Mouse (Mus musculus) heart, postnatal 4 days (tissue): Measurements from ENCODE around the gene Cyb5r3. TPM values are rescaled to one million over a fixed set of nuclear protein-coding genes. Genes with fewer than 3 reads are reported as not detected.
A peak's percentile ranks its signal among the peaks of the same experiment; 100 is the strongest.

Experiments used
- DNase-seq: peaks from one replicate; pipeline ENCODE4 v3.0.0; 2021
- total RNA-seq, 2 experiments: library from RNA; stranded (reverse); gene quantifications; 2 replicates each; pipeline ENCODE4 v1.2.3; 2021

Gene Cyb5r3
- 100 to 1,000 TPM; 135 to 141 TPM for total RNA-seq

DNA sequence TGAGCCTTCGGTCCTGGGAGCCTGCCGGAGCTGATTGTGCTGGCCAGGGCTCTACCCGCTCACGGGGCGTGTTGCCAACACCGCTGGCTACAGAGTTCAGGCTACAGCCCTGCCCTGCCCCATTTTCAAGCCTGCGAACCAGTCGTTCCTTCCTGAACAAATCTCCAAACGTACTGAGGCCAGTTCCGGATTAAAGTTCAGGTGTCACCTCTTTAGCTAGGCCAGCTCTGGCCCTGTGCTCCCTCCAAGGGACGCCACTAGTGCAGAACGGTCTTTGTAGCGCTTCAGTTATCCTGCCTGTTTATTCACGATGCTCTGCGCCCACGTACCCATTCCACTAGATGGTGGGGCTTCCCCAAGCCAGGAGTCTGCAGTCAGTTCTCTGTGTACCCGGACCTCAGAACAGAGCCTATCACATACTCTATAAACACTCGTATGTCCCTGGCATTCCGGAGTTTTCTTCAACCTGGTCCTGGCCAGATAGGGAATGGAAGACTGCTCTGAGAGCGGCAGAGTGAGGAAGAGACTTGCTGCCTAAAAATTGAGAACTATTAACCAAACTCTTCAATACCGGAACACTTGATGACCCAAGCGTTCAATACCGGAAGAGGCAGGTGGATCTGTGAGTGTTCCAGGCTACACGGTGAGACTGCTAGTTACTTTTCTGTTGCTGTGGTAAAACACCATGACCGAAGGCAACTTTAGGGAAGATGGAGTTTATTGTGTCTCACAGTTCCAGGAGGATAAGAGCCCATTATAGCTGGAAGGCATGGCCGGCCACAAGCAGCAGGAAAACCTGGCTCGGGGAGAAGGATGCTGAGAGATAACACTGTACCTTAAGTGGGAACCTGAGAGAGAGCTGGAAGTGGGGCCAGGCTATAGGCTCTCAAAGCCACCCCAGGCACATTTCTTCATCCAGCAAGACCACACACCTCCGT lies at the start of gene Cyb5r3:
Gene Cyb5r3 (minus strand): TSS at position 101 of the 938 bp plus-strand sequence.
- DNase-seq = no peak

DNA sequence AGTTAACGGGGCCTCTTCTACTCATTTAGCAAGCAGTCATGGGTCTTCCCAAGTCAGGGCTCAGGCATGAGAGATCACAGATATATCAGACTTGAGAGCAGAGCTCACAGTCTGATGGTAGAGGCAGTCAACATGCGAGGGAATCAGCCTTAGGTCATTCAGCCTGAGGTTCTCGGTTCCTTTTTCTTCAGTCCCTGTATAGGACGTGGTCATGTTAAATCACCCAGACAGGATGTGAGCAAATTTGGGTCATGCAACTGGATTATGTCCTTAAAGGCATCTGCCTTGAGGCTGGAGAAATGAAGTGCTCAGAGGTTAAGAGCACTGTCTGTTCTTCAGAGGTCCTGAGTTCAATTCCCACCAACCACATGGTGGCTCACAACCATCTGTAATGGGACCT lies 49.3 kb upstream of the Cyb5r3 start:
- no peak for DNase-seq

- DNase-seq = no peak
Observed at GRCm38 (mm10) chr15:83220368-83221013, 48.1 kb upstream of the Cyb5r3 start.

DNA sequence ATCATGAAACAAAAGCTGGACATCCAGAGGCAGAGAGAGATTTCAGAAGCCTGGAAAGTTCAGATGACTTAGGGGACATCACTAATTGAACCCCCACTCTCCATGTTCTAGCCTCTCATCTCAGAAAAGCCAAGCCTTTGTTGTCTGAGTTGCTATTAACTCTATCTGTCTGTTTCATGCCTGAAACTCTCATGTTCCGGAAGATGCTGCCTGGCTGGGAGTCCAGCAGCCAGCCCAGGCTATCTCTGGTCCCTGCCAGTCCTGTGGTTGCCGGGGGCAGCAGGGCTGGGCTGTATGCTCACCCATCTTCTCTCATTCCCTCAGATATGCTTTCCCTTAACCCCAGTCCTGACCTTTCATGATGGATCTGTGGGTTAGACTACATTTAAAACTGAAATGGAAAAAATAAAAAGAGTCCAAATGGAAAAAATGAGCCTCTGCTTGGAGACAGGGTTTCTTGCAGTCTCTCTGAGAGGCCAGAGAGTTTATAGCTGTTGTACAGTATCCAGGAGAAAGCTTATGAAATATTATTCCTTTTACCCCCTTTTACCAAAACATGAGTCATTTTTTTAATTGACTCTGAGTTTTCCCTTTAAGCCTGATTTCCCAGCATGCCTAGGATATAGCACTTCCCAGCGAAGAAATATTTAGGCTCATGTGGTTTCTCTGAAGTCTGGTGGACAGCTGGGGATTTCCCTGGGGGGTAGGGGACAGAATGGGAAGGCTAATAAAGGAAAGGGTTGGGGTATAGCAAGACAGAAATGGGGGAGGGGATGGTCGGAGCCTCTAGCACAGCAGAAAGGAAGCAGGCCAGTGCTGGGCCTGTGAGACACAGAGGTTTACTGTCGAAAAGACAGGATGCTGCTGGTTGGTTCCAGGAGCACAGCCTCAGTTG lies 43.2 kb upstream of the Cyb5r3 start:
- DNase-seq = peak; percentile 65

DNA sequence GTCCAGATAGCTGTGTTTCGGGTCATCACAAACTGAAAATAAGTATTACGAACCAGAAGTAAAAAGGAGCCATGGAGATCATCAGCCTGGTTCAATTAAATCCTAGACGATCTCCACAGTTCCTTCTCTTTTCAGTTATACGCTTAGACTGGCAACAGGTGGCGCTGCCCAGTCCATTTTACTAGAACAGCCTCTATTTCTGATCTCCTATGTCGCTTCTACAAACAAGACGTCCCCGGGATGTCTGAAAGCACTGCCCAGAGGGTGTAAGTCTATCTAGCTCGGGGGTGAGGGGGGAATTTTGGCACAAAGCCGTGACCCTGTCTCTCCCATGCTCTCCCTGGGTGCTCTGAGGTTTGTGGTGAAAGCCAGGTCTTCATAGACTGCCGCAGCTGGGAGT lies 37.8 kb upstream of the Cyb5r3 start:
- DNase-seq = peak; percentile 80

GRCm38 (mm10) chr15:83209719-83210118 lies 37.3 kb upstream of the Cyb5r3 start:
- DNase-seq = no peak

DNA sequence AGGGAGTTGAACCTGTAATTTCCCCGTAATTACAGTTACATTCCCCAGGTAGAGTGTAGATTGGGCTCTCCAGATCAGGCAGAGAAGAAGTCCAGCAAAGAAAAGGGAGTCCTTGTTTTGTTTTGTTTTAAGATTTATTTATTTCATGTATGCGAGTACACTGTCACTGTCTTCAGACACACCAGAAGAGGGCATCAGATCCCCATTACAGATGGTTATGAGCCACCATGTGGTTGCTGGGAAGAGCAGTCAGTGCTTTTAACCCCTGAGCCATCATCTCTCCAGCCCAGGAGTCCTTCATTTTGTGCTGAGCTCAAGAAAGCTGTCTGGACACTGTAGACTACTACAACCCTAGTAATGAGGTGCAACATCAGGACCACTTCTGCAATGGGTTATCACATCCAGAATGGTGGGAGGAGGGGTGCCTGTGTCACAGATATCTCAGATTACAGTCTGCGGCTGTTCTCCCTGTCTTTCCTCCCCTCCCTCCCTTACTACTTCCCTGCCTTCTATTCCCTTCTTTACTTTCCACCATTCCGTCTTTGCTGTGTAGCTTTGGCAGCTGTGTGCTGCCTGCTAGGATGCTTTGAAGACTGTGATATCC lies 36.8 kb upstream of the Cyb5r3 start:
- no peak for DNase-seq

DNA sequence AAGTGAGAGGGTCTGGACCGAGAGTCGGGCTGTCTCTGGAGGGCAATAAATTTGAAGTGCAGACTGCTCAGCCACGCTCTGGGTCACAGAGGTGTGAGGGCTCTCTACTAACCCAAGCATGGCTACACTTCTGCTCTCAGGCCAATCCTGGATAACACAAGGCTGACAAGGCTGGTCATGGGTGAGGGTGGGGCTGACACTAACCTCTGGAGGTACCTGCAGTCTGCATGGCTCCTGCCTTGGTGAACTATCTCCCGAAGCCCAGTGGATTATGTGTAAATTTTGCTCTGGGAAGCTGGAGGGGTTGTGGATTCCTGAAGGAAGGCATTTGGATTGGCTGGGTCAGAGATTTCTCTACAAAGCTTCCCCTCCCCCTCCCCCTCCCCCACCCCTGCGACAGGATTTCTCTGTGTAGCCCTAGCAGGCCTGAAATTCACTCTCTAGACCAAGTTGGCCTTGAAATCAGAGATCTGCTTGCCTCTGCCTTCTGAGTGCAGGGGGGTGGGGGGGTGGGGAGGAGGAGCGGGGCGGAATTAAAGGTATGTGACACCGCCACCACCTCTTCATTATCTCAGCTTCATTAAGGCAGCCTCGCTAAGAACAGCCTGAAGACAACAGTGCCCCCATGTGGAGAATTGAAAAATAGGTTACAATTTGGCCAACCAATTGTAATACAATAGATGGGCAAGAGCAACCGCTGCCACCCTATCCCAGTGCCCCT lies 32.5 kb upstream of the Cyb5r3 start:
- DNase-seq = peak; percentile 68

GRCm38 (mm10) chr15:83202412-83202811 lies 30.0 kb upstream of the Cyb5r3 start:
- no peak for DNase-seq

DNA sequence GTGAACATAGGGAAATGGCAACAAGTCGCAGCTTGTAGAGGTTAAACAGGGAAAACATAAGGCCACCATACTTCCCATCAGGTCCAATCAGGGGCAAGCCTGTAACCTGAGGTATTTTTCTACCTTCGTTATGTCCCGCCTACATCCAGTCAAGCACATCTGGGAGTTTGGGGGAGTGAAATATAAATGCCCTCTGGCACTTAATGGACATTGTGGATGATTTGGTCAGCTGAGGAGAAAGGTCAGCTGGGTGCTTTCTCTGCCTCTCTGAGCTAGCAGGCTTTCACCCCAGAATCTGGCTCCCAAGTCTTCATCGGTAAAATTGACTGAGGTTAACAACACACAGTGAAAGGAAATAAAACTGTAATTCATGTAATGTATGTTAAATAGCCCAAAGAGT lies 21.0 kb upstream of the Cyb5r3 start:
- DNase-seq = no peak

DNA sequence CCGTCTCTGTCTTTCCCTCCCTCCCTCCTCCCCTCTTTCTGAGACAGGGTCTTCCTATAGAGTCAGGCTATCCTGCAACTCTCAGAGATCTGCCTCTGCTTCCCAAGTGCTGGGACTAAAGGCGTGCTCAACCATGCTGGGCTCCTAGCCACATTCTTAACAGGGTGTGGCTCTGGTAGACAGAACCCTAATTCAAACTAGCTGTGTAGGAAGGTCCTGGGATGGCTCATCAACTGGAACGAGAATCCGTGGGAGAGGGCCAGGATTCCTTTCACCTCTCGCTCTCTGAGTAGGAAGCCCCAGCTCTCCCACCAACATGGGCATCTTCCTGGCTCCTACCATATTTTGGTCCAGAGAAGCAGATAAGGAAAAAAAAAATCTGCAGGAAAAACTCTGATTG lies 10.0 kb upstream of the Cyb5r3 start:
- DNase-seq = no peak

GRCm38 (mm10) chr15:83181800-83182330 lies 9.5 kb upstream of the Cyb5r3 start:
- DNase-seq = no peak

DNA sequence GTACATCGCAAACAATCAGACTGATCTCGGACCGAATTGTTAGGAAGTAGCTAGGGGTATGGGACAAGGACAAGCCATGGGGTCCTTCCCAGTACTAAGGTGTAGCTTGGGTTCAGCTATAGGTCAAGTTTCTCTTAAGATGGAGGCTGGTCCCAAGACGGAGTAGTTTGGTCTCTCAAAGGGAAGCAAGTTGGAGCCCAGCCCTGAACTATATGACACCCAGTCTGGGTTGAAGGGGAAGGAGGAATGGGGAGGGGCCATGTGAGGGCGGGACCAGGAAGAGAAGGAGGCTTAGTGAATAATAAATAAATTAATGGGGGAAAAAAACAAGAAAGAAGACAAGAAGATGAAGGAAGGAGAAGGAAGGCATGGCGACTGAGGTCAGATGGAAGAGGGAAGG lies 7.6 kb upstream of the Cyb5r3 start:
- DNase-seq = no peak

DNA sequence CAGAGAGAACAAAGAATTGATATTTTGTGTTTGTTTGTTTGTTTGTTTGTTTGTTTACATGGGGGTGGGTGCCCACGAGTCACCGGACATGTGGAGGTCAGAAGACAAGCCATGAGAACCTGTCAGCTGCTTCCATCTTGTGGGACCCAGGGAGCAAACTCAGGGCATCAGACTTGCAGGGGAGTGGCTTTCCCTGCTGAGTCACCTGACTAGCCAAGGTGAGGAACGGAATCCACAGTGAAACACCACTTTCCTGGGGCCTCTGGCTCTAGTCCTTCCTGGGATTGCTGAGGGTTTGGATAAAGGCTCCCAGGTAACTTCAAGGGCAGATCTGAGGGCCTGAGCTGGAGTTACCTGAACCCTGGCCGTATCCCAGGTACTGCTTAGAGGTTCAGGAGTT lies 4.3 kb upstream of the Cyb5r3 start:
- no peak for DNase-seq

DNA sequence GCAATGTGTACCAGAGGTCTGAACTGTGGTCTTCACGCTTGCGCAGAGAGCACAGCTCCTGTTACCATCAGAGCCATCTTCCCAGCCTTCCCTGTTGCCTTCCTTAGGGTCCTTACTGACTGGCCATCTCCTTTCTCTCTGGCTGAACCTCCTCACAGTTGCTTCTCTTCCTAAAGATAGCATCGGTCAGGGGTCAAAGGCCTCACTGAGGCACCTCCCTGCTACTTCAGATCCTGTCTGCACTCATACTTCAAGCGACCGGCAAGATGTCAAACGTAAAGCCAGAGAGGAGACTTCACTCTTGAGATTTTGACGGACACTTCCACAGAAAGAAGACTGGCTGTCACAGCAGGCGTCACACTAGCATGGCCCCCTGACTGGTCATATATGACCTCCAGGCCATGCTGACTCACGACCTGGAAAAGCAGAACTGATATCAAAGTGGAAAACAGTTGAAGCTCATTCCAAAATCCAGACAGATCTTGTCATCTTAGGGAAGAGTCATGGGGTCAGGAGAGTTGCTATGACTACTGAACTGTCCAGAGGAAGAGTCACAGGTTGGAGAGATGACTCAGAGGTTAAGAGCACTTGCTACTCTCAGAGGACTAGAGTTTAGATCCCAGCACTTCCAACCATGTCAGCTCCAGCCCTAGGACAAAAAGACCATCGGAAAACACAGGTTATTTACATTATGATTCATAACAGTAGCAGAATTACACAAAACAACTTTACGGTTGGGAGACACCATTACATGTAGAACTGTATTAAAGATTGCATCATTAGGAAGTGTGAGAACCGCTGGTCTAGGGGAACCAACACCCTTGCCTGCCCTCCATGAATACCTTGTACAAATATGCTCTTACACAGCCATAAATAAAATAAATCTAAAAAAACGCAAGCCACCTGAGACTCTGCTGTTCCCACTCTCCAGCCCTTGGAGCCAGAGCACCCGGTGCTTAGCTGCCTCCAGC lies 1.8 kb upstream of the Cyb5r3 start:
- DNase-seq = no peak

DNA sequence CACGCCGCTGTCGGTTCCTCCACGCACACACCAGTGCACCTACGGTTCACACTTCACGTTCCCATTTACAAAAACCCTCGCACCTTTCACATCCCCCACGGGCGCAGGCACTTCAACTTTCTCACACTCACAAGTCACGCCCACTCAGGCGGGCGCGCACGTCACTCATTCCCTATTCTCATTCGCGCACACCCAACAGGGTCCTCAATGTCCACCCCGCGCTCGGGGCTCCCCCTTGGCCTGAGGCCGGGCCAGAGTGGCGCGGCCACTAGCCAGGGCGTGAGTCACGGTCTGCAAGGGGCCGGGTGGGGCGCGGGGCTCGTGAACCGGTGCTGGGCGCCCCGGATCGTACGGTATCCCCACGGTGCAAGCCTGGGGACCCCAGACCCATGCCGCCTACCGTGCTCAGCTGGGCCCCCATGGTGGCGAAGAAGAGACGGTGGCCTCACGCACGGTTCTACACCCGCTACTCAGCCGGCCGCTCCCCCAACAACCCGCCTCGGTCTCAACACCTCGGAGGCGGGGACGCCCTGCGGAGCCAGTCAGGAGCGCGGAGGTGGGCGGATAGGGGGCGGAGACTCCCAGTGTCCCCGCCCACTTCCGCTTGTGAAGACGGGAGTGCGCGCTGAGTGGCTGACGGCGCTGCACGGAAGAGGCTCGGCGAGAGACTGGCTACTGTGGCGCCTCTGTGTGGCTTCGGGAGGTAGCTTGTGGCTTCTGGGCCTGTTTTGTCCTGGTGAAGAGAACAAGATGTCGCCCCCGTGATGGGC lies 495 bp downstream of the Cyb5r3 start:
- DNase-seq = peak; percentile 97

DNA sequence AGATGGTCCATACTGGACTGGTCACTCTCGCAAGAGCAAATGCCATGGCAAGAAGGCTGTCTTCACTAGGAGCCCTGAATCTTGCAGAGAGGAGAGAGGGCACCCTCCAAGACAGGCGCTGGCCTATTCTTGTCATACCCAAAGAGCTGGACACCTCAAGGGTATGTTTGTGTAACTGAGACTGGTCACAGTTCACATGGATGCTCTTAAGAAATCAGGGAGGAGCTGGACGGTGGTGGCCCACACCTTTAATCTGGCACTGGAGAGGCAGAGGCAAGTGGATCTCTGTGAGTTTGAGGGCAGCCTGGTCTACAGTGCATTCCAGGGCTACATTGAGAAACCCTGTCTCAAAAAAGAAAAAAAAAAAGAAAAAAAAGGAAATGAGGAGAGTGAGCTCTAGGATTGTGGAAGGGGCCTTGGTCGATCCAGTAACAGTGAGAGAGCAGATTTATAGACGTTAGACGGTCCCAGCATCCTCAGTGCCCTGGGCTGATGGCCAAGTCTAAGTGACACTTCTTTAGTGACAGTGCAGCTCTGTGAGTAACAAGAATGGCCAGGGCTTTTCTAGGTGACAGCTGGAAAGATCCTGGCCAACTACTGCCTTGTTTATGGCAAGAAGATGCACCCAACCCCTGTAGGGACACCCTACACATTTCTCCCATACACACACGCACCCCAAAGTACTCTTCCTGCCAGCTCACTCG lies 1.3 kb downstream of the Cyb5r3 start:
- DNase-seq = peak; percentile 54
